Mouse (Mus musculus) kidney, embryonic 15.5 days (tissue): ENCODE results near the gene Stra6. TPM values are rescaled to one million over a fixed set of nuclear protein-coding genes. Genes with fewer than 3 reads are reported as not detected.
A peak's percentile ranks its signal among the peaks of the same experiment; 100 is the strongest.

Experiments used
- ATAC-seq: fragments of 200-750 bp; cut with Nextera tagmentation; replicated peaks from 2 replicates; pipeline ENCODE4 v1.8.0; 2017; ENCODE audit warnings: moderate TSS enrichment; ENCODE audit not compliant: low FRiP score
- H3K27ac ChIP-seq: fragments of 300-500 bp; sonication (generic); 2 replicates; pipeline ENCODE4 v1.5.1; 2015; ENCODE audit warnings: mild to moderate bottlenecking, inconsistent platforms
- H3K27me3 ChIP-seq: fragments of 300-500 bp; sonication (generic); 2 replicates; pipeline ENCODE4 v1.6.1; 2015; ENCODE audit warnings: inconsistent platforms
- H3K36me3 ChIP-seq: fragments of 300-500 bp; sonication (generic); 2 replicates; pipeline ENCODE4 v1.6.1; 2015; ENCODE audit warnings: inconsistent platforms
- H3K4me1 ChIP-seq: fragments of 300-500 bp; sonication (generic); 2 replicates; pipeline ENCODE4 v1.6.1; 2015; ENCODE audit warnings: inconsistent platforms
- H3K4me2 ChIP-seq: fragments of 300-500 bp; sonication (generic); 2 replicates; pipeline ENCODE4 v1.6.1; 2015; ENCODE audit warnings: moderate library complexity, mild to moderate bottlenecking, inconsistent platforms
- H3K4me3 ChIP-seq: fragments of 300-500 bp; sonication (generic); replicated peaks from 2 replicates; pipeline ENCODE4 v1.5.1; 2015; ENCODE audit warnings: mild to moderate bottlenecking, inconsistent platforms
- H3K9ac ChIP-seq: fragments of 300-500 bp; sonication (generic); 2 replicates; pipeline ENCODE4 v1.6.1; 2015; ENCODE audit warnings: mild to moderate bottlenecking, inconsistent platforms
- H3K9me3 ChIP-seq: fragments of 300-500 bp; sonication (generic); replicated peaks from 2 replicates; pipeline ENCODE4 v1.6.1; 2016; ENCODE audit warnings: inconsistent platforms
- WGBS: fragments of 180-500 bp; shearing (Covaris S2); methylation state at CpG from one replicate; pipeline ENCODE4 v1.1.7; 2015; ENCODE audit warnings: mixed read lengths; 5-methylcytosine and 5-hydroxymethylcytosine counted together
- polyA plus RNA-seq: library from polyadenylated mRNA; unstranded; fragments of >200 nt; fragmentation: Nextera tagmentation; extraction: Ambion mirVana; gene quantifications from 2 replicates; pipeline ENCODE4 v1.2.1, GENCODE M21; 2015

Stra6 gene
- polyA plus RNA-seq, 1 experiment from 2014 or later, result 29.7 TPM

- no peak overlapping the region for H3K9ac ChIP-seq
- peaks cover 71% of the 10 kb centered on the region for H3K4me1 ChIP-seq
- H3K36me3 ChIP-seq, result 0 out of 2 replicates have a peak, but pooled peaks cover 8% of the 10 kb centered on the region
- WGBS, result 41% methylated on average over 6 of the region's 6 CpGs
- H3K4me2 ChIP-seq, result no peak overlapping the region
- no peaks in the 10 kb centered on the region for H3K9me3 ChIP-seq
- H3K27me3 ChIP-seq, result no peaks in the 10 kb centered on the region
- no peak for ATAC-seq
- no peak overlapping the region for H3K4me3 ChIP-seq
- no peak overlapping the region for H3K27ac ChIP-seq
Observed at GRCm38 (mm10) chr9:58139947-58140346, 76.4 kb downstream of the Stra6 start.

- Histone ChIP-seq H3K9me3 (no peaks in the 10 kb centered on the region), H3K27ac (peak overlapping the region; percentile 56; the same call in 1 of the 2 replicates), H3K4me3 (no peak overlapping the region), H3K4me1 (peaks cover 55% of the 10 kb centered on the region), H3K9ac (no peak overlapping the region), H3K36me3 (0 out of 2 replicates have a peak, but pooled peaks cover 13% of the 10 kb centered on the region), H3K4me2 (no peak overlapping the region), H3K27me3 (no peaks in the 10 kb centered on the region)
- ATAC-seq, result no peak; the same call in 1 of the 2 replicates
- 29% methylated on average over 7 of the region's 7 CpGs for WGBS
Observed at GRCm38 (mm10) chr9:58143419-58143818, 79.8 kb downstream of the Stra6 start.

- no peak for ATAC-seq
- Histone ChIP-seq H3K27me3 (no peaks in the 10 kb centered on the region), H3K9me3 (no peaks in the 10 kb centered on the region), H3K4me1 (peaks cover 45% of the 10 kb centered on the region), H3K27ac (0 out of 2 replicates have a peak overlapping the region, but pooled peaks have one; percentile 1), H3K4me3 (no peak overlapping the region), H3K4me2 (no peak overlapping the region), H3K9ac (no peak overlapping the region), H3K36me3 (peaks cover 19% of the 10 kb centered on the region; the same call in 1 of the 2 replicates)
- 44% methylated on average over 1 of the region's 1 CpGs for WGBS
Observed at GRCm38 (mm10) chr9:58144664-58145063, 81.1 kb downstream of the Stra6 start.

DNA sequence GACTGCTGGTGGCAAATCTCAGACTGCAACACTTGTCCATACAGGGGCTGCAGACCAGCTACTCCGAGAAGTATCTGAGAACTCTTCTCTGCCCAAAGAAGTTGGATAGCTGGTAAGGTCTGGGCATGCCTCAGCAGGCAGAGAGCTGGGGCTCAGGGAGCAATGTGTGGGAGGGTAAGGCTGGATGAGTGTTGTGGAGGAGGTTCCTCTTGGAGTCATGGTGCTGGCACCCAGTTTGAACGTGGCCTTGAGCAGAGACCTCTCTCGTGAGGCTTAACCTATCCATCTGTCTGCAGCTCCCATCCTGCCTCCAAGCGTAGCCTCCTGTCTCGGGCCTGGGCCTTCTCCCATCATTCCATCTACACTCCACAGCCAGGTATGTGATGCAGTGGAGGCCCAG, 81.8 kb downstream of the Stra6 start:
- no peak overlapping the region for H3K9ac ChIP-seq
- H3K36me3 ChIP-seq, result peaks cover 19% of the 10 kb centered on the region; the same call in 1 of the 2 replicates
- WGBS, result 51% methylated on average over 5 of the region's 5 CpGs
- peaks cover 37% of the 10 kb centered on the region for H3K4me1 ChIP-seq
- H3K27ac ChIP-seq, result no peak overlapping the region
- H3K27me3 ChIP-seq, result no peaks in the 10 kb centered on the region
- no peaks in the 10 kb centered on the region for H3K9me3 ChIP-seq
- no peak overlapping the region for H3K4me3 ChIP-seq
- peak; percentile 17; the same call in 1 of the 2 replicates for ATAC-seq
- no peak overlapping the region for H3K4me2 ChIP-seq

GRCm38 (mm10) chr9:58148806-58149205, 85.2 kb downstream of the Stra6 start:
- no peak for ATAC-seq
- Histone ChIP-seq H3K4me1 (peaks cover 24% of the 10 kb centered on the region), H3K9me3 (no peaks in the 10 kb centered on the region), H3K4me2 (no peak overlapping the region), H3K27me3 (no peaks in the 10 kb centered on the region), H3K36me3 (peaks cover 27% of the 10 kb centered on the region), H3K4me3 (no peak overlapping the region), H3K27ac (no peak overlapping the region), H3K9ac (no peak overlapping the region)
- 74% methylated on average over 2 of the region's 2 CpGs for WGBS

DNA sequence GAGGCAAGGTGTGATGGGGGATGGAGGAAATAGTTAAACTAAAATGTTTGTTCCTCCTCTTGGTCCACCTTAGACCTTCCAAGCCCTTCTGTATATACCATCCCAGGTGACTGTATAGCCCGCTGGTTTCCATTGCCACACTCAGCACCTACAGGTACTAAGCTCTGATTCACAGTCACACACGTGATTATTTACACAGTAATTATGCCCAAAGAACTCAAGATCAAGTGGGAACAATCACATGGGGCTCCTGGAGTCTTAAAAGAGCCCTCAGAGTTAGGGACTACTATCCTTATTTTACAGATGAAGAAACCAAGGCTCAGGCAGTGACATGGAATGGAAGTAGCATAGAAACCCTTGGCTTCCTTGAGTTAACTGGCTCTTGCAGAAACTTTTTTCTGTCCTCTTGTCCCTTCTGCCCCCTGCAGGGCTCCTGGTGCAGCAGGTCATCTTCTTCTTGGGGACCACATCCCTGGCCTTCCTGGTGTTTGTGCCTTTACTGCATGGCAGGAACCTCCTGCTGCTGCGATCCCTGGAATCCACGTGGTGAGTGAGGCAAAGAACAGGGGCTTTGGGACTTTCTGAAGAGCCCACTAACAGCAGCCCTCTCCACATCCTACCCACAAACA, 87.3 kb downstream of the Stra6 start:
- Histone ChIP-seq H3K9me3 (no peaks in the 10 kb centered on the region), H3K4me1 (peaks cover 25% of the 10 kb centered on the region), H3K36me3 (peaks cover 29% of the 10 kb centered on the region), H3K4me3 (no peak overlapping the region), H3K4me2 (no peak overlapping the region), H3K27ac (no peak overlapping the region), H3K27me3 (no peaks in the 10 kb centered on the region), H3K9ac (no peak overlapping the region)
- ATAC-seq, result no peak
- 68% methylated on average over 4 of the region's 4 CpGs for WGBS

- H3K36me3 ChIP-seq, result peaks cover 24% of the 10 kb centered on the region
- H3K4me1 ChIP-seq, result peaks cover 45% of the 10 kb centered on the region
- no peak for ATAC-seq
- H3K9me3 ChIP-seq, result no peaks in the 10 kb centered on the region
- no peak overlapping the region for H3K9ac ChIP-seq
- peak overlapping the region; percentile 45 for H3K27ac ChIP-seq
- no peak overlapping the region for H3K4me2 ChIP-seq
- H3K4me3 ChIP-seq, result no peak overlapping the region
- 75% methylated on average over 3 of the region's 3 CpGs for WGBS
- H3K27me3 ChIP-seq, result no peaks in the 10 kb centered on the region
Observed at GRCm38 (mm10) chr9:58153095-58153494, 89.5 kb downstream of the Stra6 start.

GRCm38 (mm10) chr9:58155366-58155765, 91.8 kb downstream of the Stra6 start:
- Histone ChIP-seq H3K4me2 (peak overlapping the region; percentile 58; the same call in 1 of the 2 replicates), H3K27ac (peak overlapping the region; percentile 95), H3K9ac (no peak overlapping the region), H3K4me1 (peaks cover 67% of the 10 kb centered on the region), H3K36me3 (peaks cover 18% of the 10 kb centered on the region; the same call in 1 of the 2 replicates), H3K4me3 (no peak overlapping the region), H3K27me3 (no peaks in the 10 kb centered on the region), H3K9me3 (no peaks in the 10 kb centered on the region)
- WGBS, result 36% methylated on average over 3 of the region's 3 CpGs
- ATAC-seq, result peak; percentile 41; the same call in 1 of the 2 replicates

GRCm38 (mm10) chr9:58156819-58157560, 93.4 kb downstream of the Stra6 start:
- Histone ChIP-seq H3K4me2 (peak overlapping the region; percentile 58), H3K36me3 (peaks cover 5% of the 10 kb centered on the region; the same call in 1 of the 2 replicates), H3K4me3 (peak overlapping the region; percentile 39), H3K9me3 (no peaks in the 10 kb centered on the region), H3K4me1 (peaks cover 72% of the 10 kb centered on the region), H3K27ac (peak overlapping the region; percentile 95), H3K9ac (peak overlapping the region; percentile 8; the same call in 1 of the 2 replicates), H3K27me3 (no peaks in the 10 kb centered on the region)
- ATAC-seq, result no peak
- WGBS, result 85% methylated on average over 22 of the region's 22 CpGs

- H3K4me2 ChIP-seq, result peak overlapping the region; percentile 58
- H3K4me1 ChIP-seq, result peaks cover 73% of the 10 kb centered on the region
- H3K27ac ChIP-seq, result peak overlapping the region; percentile 95
- H3K36me3 ChIP-seq, result 0 out of 2 replicates have a peak, but pooled peaks cover 3% of the 10 kb centered on the region
- H3K9me3 ChIP-seq, result no peaks in the 10 kb centered on the region
- H3K27me3 ChIP-seq, result no peaks in the 10 kb centered on the region
- 0 out of 2 replicates have a peak, but pooled peaks have one; percentile 5 for ATAC-seq
- 69% methylated on average over 13 of the region's 13 CpGs for WGBS
- H3K4me3 ChIP-seq, result peak overlapping the region; percentile 39
- H3K9ac ChIP-seq, result peak overlapping the region; percentile 23; the same call in 1 of the 2 replicates
Observed at GRCm38 (mm10) chr9:58157838-58158237, 94.2 kb downstream of the Stra6 start.

DNA sequence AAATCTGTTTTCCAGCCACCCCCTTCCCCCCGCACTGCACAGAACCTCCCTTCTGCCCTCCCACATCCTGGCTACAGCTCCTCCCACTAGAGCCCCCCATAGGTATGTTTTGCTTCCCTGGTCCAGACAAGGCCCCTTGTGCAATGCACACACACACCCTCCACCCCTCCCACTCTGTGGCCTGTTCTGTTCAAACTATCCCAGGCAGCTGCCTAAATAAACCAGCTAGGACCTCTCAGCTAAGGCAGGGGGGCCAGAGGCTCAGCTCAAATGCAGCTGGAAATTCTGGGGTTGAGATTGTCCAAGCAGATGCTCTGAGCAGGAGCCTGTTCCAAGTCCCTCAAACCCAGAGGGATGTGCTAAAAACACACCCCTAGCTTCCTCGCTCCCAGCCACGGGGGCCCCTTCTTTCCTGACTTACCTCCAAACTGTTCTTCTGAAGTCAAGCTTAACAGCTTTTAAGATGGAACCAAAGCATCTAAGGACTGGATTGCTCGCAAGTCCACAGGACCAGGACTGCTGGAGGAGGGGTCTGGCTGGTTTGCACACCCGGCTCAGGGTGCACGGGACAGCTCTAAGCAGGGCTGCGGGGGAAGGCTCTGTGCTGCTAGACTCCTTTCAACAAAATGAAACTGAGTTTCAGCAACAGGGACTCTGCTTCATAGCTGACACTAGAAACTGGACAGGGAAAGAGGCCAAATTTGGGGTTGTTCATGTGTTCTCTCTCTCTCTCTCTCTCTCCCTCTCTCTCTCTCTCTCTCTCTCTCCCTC, 95.1 kb downstream of the Stra6 start:
- 0 out of 2 replicates have a peak, but pooled peaks cover 3% of the 10 kb centered on the region for H3K36me3 ChIP-seq
- peaks cover 71% of the 10 kb centered on the region for H3K4me1 ChIP-seq
- H3K4me2 ChIP-seq, result peak overlapping the region; percentile 58
- peak overlapping the region; percentile 95 for H3K27ac ChIP-seq
- ATAC-seq, result peak; percentile 84
- 0 out of 2 replicates have a peak overlapping the region, but pooled peaks have one; percentile 23 for H3K9ac ChIP-seq
- WGBS, result 18% methylated on average over 7 of the region's 7 CpGs
- H3K4me3 ChIP-seq, result peak overlapping the region; percentile 39
- H3K9me3 ChIP-seq, result no peaks in the 10 kb centered on the region
- H3K27me3 ChIP-seq, result no peaks in the 10 kb centered on the region
